Mouse (Mus musculus) gastrocnemius, adult 18-20 months (tissue): ENCODE data around the gene R3hdm1. TPM values are rescaled to one million over a fixed set of nuclear protein-coding genes. Genes with fewer than 3 reads are reported as not detected.
A peak's percentile ranks its signal among the peaks of the same experiment; 100 is the strongest.
"Not testable (repeated sequence)": the region's sequence is repeated elsewhere in the genome, so short reads cannot be mapped to it uniquely, and the experiment has no call there.

ENCODE experiments used
- DNase-seq: peaks from one replicate; pipeline ENCODE4 v3.0.0; 2021; ENCODE audit warnings: low spot score
- total RNA-seq, 2 experiments: library from RNA; stranded (reverse); gene quantifications; 2 replicates each; pipeline ENCODE4 v1.2.3; 2021

R3hdm1 gene
- total RNA-seq, 2 experiments from 2014 or later, result 69.7 to 78.6 TPM

DNA sequence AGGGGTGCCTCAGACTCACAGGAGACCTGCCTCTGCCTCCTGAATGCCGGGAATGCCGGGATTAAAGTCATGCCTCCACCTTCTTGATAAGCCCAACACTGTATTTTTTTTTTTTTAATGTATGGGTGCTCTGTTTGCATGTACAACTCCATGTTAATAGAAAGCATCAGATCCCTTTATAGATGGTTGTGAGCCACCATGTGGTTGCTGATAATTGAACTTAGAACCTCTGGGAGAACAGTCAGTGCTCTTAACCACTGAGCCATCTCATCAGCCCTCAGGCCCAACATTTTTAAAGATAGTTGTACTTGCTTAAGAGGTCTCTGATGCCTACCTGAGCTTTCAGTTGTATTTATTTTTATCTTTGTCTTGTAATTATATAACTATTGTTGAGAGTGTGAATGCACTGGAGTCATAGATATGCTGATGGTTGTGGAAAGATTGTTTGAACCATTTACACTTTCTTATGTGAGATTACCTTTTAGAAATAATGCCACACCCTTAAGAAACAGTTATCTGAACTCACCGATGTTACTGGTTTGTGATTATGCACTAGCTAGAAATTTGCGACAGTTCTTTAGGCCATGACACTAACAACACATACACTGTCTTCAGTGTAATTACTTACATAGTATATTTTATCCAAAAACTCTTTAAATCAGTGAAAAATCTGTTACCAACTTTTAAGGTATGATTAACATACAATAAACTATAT lies 18.0 kb downstream of the R3hdm1 start:
- DNase-seq, result no peak

GRCm38 (mm10) chr1:128136222-128136621 lies 33.1 kb downstream of the R3hdm1 start:
- not testable (repeated sequence) for DNase-seq

DNA sequence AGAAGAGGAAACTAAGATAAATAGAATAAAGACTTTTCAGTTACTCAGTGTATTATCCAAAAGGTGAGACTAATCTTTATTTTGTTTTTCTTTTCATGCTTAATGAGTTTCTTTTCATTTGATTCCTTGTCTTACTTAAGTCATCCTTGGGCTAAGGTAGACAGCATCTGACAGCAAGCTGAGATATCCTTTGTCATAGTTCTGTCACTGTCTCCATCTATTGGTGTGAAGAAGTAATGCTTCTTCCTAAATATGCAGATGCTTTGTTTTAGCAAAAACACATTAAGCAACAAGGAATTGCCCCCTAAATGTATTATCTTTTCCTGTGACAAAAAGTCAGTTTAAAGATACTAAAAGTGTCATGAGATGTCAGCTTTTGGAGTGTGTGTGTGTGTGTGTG lies 37.9 kb downstream of the R3hdm1 start:
- peak; percentile 4 for DNase-seq

GRCm38 (mm10) chr1:128141737-128142136 lies 38.6 kb downstream of the R3hdm1 start:
- DNase-seq, result no peak

DNA sequence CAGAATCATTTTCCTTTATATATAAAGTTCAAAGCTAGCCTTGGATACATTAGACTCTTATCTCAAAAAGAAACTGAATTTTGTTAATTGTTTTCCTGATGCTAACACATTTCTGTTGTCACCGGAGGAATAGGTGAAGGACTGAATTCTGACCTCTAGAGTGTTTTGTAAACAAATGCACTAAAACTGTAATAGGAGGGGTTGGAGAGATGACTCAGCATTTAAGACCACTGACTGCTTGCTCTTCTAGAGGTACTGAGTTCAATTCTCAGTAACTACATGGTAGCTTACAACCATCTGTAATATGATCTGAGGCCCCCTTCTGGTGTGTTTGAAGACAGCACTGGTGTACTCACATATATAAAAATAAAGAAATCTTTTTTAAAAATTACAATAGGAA lies 63.9 kb downstream of the R3hdm1 start:
- no peak for DNase-seq

DNA sequence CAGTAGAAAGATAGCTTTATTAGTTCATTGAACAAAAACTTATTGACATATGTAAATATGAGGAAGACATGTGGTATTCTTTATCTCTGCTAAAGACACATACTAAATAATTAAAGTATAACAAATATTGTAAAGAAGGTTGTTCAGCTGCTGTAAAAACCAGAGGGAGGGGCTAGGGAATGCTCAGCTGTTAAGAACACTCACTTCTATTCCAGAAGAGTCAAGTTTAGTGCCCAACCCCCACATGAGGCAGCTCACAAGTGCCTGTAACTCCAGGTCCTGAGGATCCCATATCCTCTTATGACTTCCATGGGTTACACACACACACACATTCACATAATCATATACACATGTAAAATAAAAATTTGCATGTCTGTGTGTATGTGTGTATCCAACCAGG lies 67.0 kb downstream of the R3hdm1 start:
- DNase-seq, result no peak

GRCm38 (mm10) chr1:128191426-128191825 lies 88.3 kb downstream of the R3hdm1 start:
- DNase-seq, result no peak

DNA sequence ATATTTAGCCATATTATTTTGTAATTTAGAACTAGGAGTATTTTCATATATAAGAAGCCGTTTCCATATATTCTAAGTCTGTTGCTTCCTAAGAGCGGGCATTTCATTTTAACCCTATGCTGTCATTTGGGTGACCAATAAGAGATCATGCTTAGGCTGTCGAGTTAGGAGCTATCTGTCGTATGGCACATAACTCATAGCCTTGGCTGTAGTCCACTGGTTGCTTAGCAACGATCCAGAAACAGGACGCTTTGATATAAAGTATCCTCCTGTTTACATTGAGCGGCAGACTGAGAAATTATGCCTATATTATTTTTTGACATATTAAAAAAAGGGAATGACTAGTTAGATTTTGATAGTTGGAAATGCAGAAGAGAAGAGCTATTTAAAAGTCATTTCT lies 89.3 kb downstream of the R3hdm1 start:
- no peak for DNase-seq

- no peak for DNase-seq
Measured at GRCm38 (mm10) chr1:128194011-128194410, 90.9 kb downstream of the R3hdm1 start.

DNA sequence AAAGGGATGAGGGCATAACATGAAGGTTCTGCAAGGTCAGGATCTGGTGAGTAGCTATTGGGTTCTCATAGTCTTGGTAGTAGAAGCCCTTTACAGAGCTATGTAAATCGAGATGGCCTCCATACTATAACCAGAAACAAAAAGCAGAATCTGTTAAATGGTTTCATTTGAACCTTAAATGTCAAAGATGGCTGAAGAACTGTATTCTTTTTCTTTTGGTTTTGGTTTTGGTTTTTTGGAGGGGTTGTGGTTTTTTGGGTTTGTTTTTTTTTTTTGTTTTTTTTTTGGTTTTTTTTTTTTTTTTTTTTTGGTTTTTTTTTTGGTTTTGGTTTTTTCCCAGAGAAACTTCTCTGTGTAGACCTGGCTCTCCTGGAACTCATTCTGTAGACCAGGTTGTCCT lies 94.3 kb downstream of the R3hdm1 start:
- no peak for DNase-seq

DNA sequence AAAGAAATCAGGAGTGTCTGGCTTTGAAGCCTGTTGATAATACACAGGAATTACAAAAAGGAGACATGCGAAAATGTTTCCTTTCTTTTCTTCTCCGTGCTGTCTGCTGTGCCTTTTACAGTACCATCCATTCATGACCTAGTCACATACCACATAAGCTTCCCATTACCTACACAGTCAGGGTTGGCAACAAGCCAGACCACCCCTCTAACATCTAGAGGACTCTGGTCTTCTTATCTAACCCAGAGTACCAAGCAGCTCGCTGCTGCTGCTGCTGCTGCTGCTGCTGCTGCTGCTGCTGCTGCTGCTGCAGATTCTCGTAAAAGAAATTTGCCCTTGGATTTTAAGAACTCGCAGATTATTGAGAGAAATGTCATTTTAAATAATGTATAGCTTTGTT lies 110.2 kb downstream of the R3hdm1 start:
- DNase-seq, result no peak

DNA sequence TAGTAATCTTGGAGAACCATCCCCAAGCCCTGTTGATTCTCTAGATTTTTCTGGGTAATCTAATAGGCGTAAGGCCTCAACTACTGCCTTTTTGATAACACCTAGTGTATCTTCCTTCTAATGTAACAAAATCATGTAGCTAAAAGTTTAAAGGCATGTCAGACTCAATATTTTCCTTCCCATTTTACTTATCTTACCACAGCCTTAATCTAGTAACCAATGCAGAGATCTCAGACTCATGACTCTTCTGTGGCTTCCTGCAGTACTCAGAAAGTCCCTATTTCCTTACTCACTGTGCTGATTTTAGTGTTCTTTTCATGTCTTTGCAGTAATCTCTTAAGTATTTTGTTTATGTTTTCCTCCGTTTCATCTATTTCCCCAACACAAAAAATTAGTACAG lies 118.8 kb downstream of the R3hdm1 start:
- no peak for DNase-seq

- DNase-seq, result no peak
Measured at GRCm38 (mm10) chr1:128223304-128223703, 120.2 kb downstream of the R3hdm1 start.

GRCm38 (mm10) chr1:128235181-128235580 lies 132.1 kb downstream of the R3hdm1 start:
- DNase-seq, result no peak

DNA sequence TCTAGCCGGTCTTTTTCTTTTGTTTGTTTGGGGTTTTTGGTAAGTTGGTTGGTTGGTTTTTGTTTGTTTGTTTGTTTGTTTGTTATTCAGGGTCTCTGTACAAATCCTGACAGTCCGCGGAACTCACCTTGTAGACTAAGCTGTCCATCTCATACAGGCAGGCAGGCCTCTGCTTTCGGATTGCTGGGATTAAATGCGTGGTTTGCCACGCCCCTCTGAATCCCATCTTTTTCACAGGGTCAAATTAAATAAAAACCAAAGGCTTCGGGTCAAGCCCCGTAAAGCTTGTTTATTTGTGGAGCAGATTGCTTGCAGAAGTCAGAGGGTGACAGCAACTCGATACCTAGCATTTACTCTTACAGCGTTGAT lies 140.5 kb downstream of the R3hdm1 start, which contains the start of gene Ubxn4:
Gene Ubxn4, plus strand, starts transcription at position 338 of the 369 bp plus-strand sequence.
- DNase-seq, result no peak

GRCm38 (mm10) chr1:128243996-128244726 lies 141.1 kb downstream of the R3hdm1 start:
- peak; percentile 94 for DNase-seq

DNA sequence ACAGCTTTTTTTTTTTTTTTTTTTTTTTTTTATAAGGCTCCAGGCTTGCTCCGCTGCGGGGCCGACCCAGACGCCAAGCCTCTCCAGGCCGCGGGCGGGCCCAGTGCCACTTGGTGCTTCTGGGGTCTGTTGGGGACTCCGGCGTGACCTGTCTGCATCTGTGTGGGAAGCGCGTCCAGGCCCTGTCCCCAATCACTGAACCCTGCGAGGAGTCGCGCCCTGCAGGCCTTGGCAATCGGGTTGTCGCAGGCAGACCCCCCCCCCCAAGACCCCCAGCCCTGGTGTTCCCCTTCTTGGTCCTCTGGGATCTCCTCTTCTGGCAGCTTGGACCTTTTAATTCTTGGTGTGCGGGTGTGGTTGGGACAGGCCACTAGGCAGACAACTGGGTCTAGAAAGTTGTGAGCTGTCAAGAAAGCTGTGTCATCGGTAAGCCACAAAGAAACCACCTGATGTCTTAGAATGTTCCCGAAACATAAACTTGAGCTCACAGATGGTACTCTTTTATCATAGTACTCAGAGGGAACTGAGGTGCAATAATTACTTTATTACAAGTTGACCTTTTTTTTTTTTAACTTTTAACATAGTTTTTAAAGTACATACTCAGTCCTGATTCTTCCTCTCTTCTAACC lies 141.7 kb downstream of the R3hdm1 start:
- DNase-seq, result peak; percentile 18

DNA sequence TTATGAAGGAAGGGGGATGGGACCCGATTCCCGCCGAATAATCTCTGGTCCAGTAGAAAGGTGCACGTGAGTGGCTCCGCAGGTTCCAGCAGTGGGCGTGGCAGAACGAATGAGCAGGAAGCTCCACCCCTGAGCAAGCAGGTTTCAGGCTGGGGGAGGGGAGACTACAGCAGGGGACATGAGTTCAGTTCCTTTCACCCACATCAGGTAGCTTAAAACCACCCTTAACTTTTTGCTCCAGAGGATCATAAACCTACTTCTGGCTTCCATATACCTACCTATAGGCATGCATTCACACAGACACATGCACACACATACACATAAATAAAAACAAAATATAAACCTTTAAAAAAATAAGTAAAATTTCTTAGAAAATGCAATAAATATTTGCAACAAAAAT lies 164.0 kb downstream of the R3hdm1 start:
- DNase-seq, result not testable (repeated sequence)

- DNase-seq, result no peak
Measured at GRCm38 (mm10) chr1:128270731-128271130, 167.6 kb downstream of the R3hdm1 start.

DNA sequence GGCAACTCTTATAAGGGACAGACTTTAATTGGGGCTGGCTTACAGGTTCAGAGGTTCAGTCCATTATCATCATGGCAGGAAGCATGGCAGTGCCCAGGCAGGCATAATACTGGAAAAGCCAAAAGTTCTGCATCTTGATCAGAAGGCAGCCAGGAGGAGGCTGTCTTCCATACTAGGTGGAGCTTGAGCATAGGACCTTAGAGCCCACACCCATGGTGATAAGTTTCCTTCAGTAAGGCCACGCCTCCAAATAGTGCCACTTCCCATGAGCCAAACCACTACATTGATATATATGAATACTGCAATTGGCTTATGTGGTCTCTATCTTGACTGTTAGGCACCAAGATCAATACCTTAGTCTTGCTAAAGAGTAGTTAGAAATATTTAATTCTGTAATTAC lies 172.8 kb downstream of the R3hdm1 start:
- DNase-seq, result no peak

- no peak for DNase-seq
Measured at GRCm38 (mm10) chr1:128278563-128278962, 175.5 kb downstream of the R3hdm1 start.

DNA sequence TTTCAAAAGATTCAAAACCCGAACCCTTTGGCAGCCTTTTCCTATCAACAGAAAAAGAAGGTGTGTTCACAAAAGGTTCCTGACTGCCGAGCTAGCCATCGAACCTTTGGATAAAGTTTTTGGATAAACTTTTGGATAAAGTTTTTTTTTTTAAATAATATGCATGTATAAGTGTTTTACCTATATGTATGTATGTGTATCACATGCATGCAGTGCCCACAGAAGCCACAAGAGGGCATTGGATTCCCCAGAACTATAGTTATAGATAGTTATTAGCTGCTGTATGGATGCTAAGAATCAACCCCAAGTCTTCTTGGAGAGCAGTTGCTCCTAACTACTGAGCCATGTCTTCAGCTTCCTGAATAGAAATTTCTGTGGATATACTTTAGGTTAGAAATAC lies 178.7 kb downstream of the R3hdm1 start:
- no peak for DNase-seq

DNA sequence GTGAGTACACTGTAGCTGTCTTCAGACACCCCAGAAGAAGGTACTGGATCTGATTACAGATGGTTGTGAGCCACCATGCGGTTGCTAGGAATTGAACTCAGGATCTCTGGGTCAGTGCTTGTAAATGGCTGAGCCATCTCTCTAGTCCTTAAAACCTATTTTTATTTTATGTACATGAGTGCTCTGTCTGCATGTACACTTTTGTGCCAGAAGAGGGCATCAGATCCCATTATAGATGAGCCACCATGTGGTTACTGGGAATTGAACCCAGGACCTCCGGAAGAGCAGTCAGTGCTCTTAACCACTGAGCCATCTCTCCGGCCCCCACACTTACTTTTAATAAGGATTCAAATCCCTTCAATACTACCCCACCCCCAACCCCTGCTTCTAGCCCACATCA lies 179.8 kb downstream of the R3hdm1 start:
- no peak for DNase-seq
